Mouse (Mus musculus): Measurements from ENCODE around the gene Sema3c. TPM values are rescaled to one million over a fixed set of nuclear protein-coding genes. Genes with fewer than 3 reads are reported as not detected.

The Sema3c gene
- total and polyA plus RNA-seq, 2 experiments, result 0.28 to 0.55 TPM

- H3K36me3 ChIP-seq (ENCODE audit: control insufficient read depth, insufficient read depth, low read length), result no peaks in the 10 kb centered on the region
- H3K9ac ChIP-seq (ENCODE audit: low read depth, low read length), result no peak overlapping the region
- no peaks in the 10 kb centered on the region for H3K4me1 ChIP-seq (ENCODE audit: control insufficient read depth, insufficient read depth, low read length)
- H3K27me3 ChIP-seq (ENCODE audit: control insufficient read depth, insufficient read depth, low read length), result no peaks in the 10 kb centered on the region
- TF ChIP-seq CTCF (IDR thresholded peaks at IDR 0.05; ENCODE audit: low read depth, low read length) (no peak), POLR2A (IDR thresholded peaks at IDR 0.05; ENCODE audit: extremely low read depth, insufficient read depth, low read length) (no peak)
- H3K79me2 ChIP-seq (ENCODE audit: control insufficient read depth, insufficient read depth, low read length), result no peaks in the 10 kb centered on the region
- DNase-seq (ENCODE audit: extremely low read depth, low read depth, low spot score), result no peak
- no peak overlapping the region for H3K4me3 ChIP-seq (ENCODE audit: insufficient read depth, low read depth, low read length)
- WGBS, result 70% methylated on average over 3 of the region's 3 CpGs
- H3K27ac ChIP-seq (replicated peaks; ENCODE audit: insufficient read depth, low read depth, low read length), result no peak overlapping the region
Observed at GRCm38 (mm10) chr5:17556715-17557265, 17.3 kb upstream of the Sema3c start.

- H3K27me3 ChIP-seq (ENCODE audit: control insufficient read depth, insufficient read depth, low read length), result peaks cover 11% of the 10 kb centered on the region
- WGBS, result 65% methylated on average over 6 of the region's 6 CpGs
- DNase-seq (ENCODE audit: extremely low read depth, low read depth, low spot score), result no peak
- H3K79me2 ChIP-seq (ENCODE audit: control insufficient read depth, insufficient read depth, low read length), result no peaks in the 10 kb centered on the region
- H3K27ac ChIP-seq (replicated peaks; ENCODE audit: insufficient read depth, low read depth, low read length), result no peak overlapping the region
- TF ChIP-seq POLR2A (IDR thresholded peaks at IDR 0.05; ENCODE audit: extremely low read depth, insufficient read depth, low read length) (no peak), CTCF (IDR thresholded peaks at IDR 0.05; ENCODE audit: low read depth, low read length) (no peak)
- peaks cover 3% of the 10 kb centered on the region; the same call in 1 of the 2 replicates for H3K4me1 ChIP-seq (ENCODE audit: control insufficient read depth, insufficient read depth, low read length)
- H3K9ac ChIP-seq (ENCODE audit: low read depth, low read length), result no peak overlapping the region
- no peaks in the 10 kb centered on the region for H3K36me3 ChIP-seq (ENCODE audit: control insufficient read depth, insufficient read depth, low read length)
- H3K4me3 ChIP-seq (ENCODE audit: insufficient read depth, low read depth, low read length), result no peak overlapping the region
Observed at GRCm38 (mm10) chr5:17571571-17571970, 2.5 kb upstream of the Sema3c start.

- no peak overlapping the region; the same call in 1 of the 2 replicates for H3K27ac ChIP-seq (replicated peaks; ENCODE audit: insufficient read depth, low read depth, low read length)
Observed at GRCm38 (mm10) chr5:17574413-17575182, 517 bp downstream of the Sema3c start.

GRCm38 (mm10) chr5:17575183-17575495, 1.1 kb downstream of the Sema3c start:
- 32% methylated on average over 7 of the region's 7 CpGs for WGBS
- Histone ChIP-seq H3K4me1 (ENCODE audit: control insufficient read depth, insufficient read depth, low read length) (peaks cover 3% of the 10 kb centered on the region; the same call in 1 of the 2 replicates), H3K27me3 (ENCODE audit: control insufficient read depth, insufficient read depth, low read length) (peaks cover 11% of the 10 kb centered on the region), H3K27ac (replicated peaks; ENCODE audit: insufficient read depth, low read depth, low read length) (no peak overlapping the region), H3K4me3 (ENCODE audit: insufficient read depth, low read depth, low read length) (no peak overlapping the region), H3K9ac (ENCODE audit: low read depth, low read length) (no peak overlapping the region), H3K79me2 (ENCODE audit: control insufficient read depth, insufficient read depth, low read length) (no peaks in the 10 kb centered on the region), H3K36me3 (ENCODE audit: control insufficient read depth, insufficient read depth, low read length) (no peaks in the 10 kb centered on the region)
- TF ChIP-seq POLR2A (IDR thresholded peaks at IDR 0.05; ENCODE audit: extremely low read depth, insufficient read depth, low read length) (no peak), CTCF (IDR thresholded peaks at IDR 0.05; ENCODE audit: low read depth, low read length) (no peak)
- DNase-seq (ENCODE audit: extremely low read depth, low read depth, low spot score), result no peak

More at GRCm38 (mm10) chr5:17574413-17575182, 517 bp downstream of the Sema3c start:
- 2% methylated on average over 59 of the region's 59 CpGs for WGBS
- DNase-seq (ENCODE audit: extremely low read depth, low read depth, low spot score), result peak; percentile 12
- TF ChIP-seq POLR2A (IDR thresholded peaks at IDR 0.05; ENCODE audit: extremely low read depth, insufficient read depth, low read length), result no peak
- no peak for TF ChIP-seq CTCF (IDR thresholded peaks at IDR 0.05; ENCODE audit: low read depth, low read length)
- no peak overlapping the region for H3K9ac ChIP-seq (ENCODE audit: low read depth, low read length)
- H3K4me1 ChIP-seq (ENCODE audit: control insufficient read depth, insufficient read depth, low read length), result peaks cover 3% of the 10 kb centered on the region; the same call in 1 of the 2 replicates
- H3K27me3 ChIP-seq (ENCODE audit: control insufficient read depth, insufficient read depth, low read length), result peaks cover 11% of the 10 kb centered on the region
- no peaks in the 10 kb centered on the region for H3K36me3 ChIP-seq (ENCODE audit: control insufficient read depth, insufficient read depth, low read length)
- no peaks in the 10 kb centered on the region for H3K79me2 ChIP-seq (ENCODE audit: control insufficient read depth, insufficient read depth, low read length)
- peak overlapping the region; percentile 44; the same call in 1 of the 2 replicates for H3K4me3 ChIP-seq (ENCODE audit: insufficient read depth, low read depth, low read length)

- H3K79me2 ChIP-seq (ENCODE audit: control insufficient read depth, insufficient read depth, low read length), result no peaks in the 10 kb centered on the region
- TF ChIP-seq CTCF (IDR thresholded peaks at IDR 0.05; ENCODE audit: low read depth, low read length) (no peak), POLR2A (IDR thresholded peaks at IDR 0.05; ENCODE audit: extremely low read depth, insufficient read depth, low read length) (no peak)
- H3K4me3 ChIP-seq (ENCODE audit: insufficient read depth, low read depth, low read length), result no peak overlapping the region
- WGBS, result 53% methylated on average over 2 of the region's 2 CpGs
- H3K27me3 ChIP-seq (ENCODE audit: control insufficient read depth, insufficient read depth, low read length), result peaks cover 11% of the 10 kb centered on the region
- no peak overlapping the region for H3K27ac ChIP-seq (replicated peaks; ENCODE audit: insufficient read depth, low read depth, low read length)
- no peak for DNase-seq (ENCODE audit: extremely low read depth, low read depth, low spot score)
- H3K9ac ChIP-seq (ENCODE audit: low read depth, low read length), result no peak overlapping the region
- peaks cover 3% of the 10 kb centered on the region; the same call in 1 of the 2 replicates for H3K4me1 ChIP-seq (ENCODE audit: control insufficient read depth, insufficient read depth, low read length)
- no peaks in the 10 kb centered on the region for H3K36me3 ChIP-seq (ENCODE audit: control insufficient read depth, insufficient read depth, low read length)
Observed at GRCm38 (mm10) chr5:17576069-17576468, 2.0 kb downstream of the Sema3c start.

GRCm38 (mm10) chr5:17582047-17582515, 8.0 kb downstream of the Sema3c start:
- no peaks in the 10 kb centered on the region for H3K79me2 ChIP-seq (ENCODE audit: control insufficient read depth, insufficient read depth, low read length)
- 67% methylated on average over 2 of the region's 2 CpGs for WGBS
- no peaks in the 10 kb centered on the region for H3K27me3 ChIP-seq (ENCODE audit: control insufficient read depth, insufficient read depth, low read length)
- DNase-seq (ENCODE audit: extremely low read depth, low read depth, low spot score), result no peak
- no peak overlapping the region for H3K27ac ChIP-seq (replicated peaks; ENCODE audit: insufficient read depth, low read depth, low read length)
- H3K4me1 ChIP-seq (ENCODE audit: control insufficient read depth, insufficient read depth, low read length), result no peaks in the 10 kb centered on the region
- TF ChIP-seq CTCF (IDR thresholded peaks at IDR 0.05; ENCODE audit: low read depth, low read length), result no peak
- no peak for TF ChIP-seq POLR2A (IDR thresholded peaks at IDR 0.05; ENCODE audit: extremely low read depth, insufficient read depth, low read length)
- H3K4me3 ChIP-seq (ENCODE audit: insufficient read depth, low read depth, low read length), result no peak overlapping the region
- no peaks in the 10 kb centered on the region for H3K36me3 ChIP-seq (ENCODE audit: control insufficient read depth, insufficient read depth, low read length)
- H3K9ac ChIP-seq (ENCODE audit: low read depth, low read length), result no peak overlapping the region
